Mouse (Mus musculus): ENCODE results near the gene Mtus2. TPM values are rescaled to one million over a fixed set of nuclear protein-coding genes. Genes with fewer than 3 reads are reported as not detected.

Gene Mtus2
- total RNA-seq, 2 experiments from 2014 or later: 0.09 TPM; not detected in 1

DNA sequence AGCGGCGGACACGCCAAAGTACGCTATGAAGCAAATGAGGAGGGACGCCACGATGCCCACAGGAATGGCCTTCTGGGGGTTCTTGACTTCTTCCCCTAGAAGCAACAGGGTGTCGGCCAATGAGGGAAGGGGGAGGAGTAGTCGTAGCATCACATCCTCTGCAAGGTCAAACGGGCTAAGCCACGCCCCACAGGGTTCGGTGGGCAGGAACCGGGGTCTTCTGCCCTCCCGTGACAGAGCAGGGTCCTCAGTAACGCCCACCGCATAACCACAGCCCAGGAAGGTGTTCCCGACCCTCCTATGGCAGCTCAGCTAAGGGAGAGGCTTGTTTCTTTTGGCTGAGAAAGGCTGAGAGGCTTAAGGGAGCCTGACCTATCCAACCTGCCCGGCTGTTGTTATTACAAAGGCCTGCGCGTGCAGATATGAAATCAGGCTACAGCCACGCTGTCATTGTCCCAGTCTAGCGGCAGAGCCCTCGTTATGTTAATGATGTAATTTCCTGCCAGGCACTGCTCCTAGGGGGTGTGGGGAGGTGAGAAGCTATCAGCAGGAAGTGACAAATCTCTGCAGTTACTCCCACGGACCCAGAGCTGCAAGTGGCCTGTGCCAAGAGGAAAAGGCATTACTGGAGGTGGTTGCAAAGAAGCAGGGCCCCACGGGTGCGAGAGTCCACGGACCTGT, 385.1 kb downstream of the Mtus2 start:
- DNase-seq (ENCODE audit: low spot score): no peak

DNA sequence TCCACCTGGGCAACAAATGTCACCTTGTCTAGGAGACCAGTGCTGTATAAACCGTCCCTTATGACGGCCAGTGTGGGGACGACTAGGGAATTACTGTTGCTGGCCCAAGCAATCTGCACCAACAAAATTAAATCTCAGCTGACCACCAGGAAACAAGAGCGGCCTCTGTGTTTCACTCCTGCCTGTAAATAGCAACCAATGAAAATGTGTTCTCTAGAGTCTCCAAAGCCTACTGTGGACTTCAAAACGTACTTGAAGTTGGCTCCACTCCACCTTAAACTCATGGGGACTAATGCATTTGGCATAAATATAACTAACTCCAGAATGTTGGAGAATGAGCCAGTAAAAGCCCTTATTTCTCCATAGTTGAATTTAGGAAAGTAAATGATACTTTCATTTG, 387.3 kb downstream of the Mtus2 start:
- no peak for DNase-seq (ENCODE audit: low spot score)

GRCm38 (mm10) chr5:148346543-148346942, 389.4 kb downstream of the Mtus2 start:
- DNase-seq (ENCODE audit: low spot score): no peak

DNA sequence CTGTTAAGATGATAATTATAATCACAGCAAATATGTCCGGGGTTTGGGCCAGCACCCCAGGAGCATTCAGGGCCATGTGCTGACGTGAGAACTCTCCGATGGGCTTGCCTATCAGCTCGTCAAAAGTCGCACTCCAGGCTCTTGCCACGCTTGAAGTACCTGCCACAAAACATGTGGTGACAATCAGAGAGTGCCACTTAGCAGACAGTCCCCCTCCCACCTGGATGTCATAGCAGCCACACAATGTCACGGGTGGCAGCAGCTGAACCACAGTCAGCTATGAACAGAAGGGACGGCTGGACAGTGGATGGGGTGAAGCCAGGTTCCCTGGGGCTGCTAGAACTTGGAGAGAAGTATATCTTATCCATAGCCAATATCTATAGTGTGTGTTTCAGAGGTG, 391.0 kb downstream of the Mtus2 start:
- DNase-seq (ENCODE audit: low spot score): no peak

DNA sequence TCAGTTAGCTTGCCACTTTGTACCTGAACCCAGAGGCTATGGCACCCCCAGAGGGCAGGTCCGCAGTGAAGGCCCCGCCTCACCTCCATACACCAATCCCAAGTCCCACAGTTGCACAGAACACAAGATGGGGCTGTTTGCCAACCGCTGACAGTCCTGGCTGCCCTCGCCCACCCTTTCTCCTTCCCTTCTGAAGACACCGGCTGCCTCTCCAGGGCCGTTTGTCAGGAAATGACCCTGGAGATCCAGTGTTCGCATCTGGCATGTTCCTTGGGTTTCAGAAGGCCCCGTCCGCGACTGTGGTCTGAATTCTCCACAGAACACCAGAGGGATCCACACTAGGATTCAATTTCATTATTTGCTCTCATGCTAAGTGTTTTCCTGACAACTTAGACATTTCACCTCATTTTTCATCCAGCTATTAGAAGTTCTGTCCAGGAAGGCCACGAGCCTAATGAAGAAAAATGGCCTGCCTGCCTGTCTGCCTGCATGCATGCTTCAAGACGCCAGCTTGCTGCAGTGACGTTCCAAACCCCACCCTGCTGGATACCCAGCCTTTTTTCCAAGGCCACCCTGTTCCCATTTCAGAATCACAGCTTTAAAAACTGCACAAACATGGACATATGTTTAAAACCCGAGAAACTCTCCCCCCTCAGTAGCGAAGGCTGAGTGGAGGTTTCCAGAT, 392.3 kb downstream of the Mtus2 start:
- DNase-seq (ENCODE audit: low spot score): no peak

GRCm38 (mm10) chr5:148353429-148353828, 396.3 kb downstream of the Mtus2 start:
- DNase-seq (ENCODE audit: low spot score): no peak

DNA sequence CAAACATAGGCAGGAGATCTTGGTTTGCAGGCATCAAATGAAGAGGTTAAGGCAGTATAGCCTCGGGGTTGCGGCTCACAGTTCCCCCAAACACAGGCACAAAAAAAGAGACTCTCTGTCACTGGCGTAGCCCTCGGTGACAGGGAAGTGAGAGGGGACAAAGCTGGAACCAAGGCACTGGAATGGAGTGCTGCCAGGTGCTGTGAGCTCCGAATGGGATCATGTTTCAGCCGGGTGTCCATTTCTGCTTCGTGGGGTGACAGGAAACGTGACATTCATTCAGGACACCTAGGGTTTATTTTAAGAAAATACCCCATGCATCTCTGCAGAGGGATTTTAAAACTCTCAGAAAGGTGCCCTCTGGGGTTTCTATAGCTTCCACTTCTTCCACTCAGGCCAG, 397.4 kb downstream of the Mtus2 start:
- no peak for DNase-seq (ENCODE audit: low spot score)

GRCm38 (mm10) chr5:148355822-148356221, 398.7 kb downstream of the Mtus2 start:
- DNase-seq (ENCODE audit: low spot score): no peak

GRCm38 (mm10) chr5:148357168-148357567, 400.0 kb downstream of the Mtus2 start:
- DNase-seq (ENCODE audit: low spot score): no peak

DNA sequence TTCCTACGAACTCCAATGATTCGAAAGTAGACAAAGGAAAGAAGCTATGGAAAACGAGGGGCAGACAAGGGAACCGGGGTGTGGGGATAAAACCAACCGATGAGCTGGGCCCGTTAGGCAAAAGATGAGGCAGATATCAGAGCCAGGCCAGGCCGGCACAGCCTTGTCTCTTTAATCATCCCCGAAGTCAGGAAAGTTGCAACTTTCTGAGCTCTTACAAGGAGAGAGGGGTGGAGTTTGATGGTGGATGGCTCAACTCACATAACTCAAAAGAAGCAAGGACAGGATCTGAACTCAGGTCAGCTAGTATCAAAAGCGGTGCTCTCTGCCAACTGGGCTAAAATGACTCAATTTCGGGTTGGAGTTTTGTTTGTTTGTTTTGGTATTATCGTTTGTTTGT, 402.0 kb downstream of the Mtus2 start:
- no peak for DNase-seq (ENCODE audit: low spot score)

DNA sequence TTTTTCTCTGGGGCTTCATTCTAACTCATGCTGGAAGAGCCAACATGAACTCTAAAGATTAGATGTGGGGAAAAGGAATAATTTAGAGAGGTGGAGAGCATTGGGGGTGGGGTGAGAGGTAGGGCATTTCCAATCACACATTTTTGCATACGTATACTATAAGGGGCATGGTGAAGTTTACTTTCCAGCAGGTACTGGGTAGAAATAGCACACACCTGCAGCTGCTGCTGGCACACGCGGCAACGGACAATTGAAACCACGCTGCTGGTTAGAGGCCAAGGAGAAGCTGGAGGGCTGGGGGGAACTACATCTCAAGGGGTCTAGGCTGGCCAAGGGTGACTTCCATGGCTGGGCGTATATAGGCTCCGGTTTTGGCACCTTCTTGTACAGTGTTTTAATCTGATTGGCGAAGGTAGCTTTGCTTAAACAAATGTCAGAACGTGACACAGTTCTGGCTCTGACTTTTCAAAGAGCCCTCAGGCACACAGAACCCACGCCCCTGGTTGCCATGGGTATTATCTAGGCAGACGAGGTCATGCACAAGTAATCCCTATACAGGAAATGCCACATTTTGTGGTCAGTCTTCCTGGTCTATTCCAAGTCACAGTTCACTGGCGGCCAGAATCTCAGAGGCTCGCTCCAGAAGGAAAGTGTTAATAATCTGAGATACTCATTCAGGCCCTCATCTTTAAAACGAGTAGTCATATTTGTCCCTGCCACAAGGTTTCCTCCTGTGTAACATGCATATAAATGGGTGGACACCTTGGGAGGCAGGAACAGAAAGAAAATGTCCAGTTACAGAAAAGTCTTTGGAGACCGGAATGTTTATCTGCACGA, 404.0 kb downstream of the Mtus2 start:
- DNase-seq (ENCODE audit: low spot score): no peak

DNA sequence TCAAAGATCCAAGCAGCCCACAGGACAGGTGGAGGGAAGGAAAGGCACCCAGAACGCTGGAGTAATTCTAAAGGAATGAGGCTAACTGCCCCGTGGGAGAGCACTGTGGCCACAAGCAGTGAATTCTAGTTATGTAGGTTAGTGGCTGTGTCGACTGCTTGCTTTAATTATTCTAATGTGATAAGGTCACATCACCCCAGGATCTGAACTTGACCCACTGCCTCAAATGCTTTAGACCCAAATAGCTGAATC, 404.6 kb downstream of the Mtus2 start:
- no peak for DNase-seq (ENCODE audit: low spot score)

DNA sequence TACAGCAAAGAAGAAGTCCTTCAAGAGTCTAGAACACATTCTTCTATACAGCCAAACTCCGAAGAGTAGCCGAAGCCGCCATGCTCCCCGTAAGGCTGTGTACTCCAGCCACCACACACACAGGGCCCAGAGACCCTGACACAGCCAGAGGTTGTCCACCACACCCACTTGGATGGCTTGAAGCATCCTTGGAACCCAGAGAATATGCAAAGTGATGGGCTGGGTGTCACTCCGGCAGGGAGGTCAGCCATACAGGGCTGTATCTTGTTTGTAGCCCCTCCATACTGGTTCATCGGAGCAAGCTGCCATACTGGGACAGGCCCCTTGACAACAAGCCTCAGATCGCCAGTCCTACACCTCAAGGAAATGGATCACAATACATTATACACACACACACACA, 405.2 kb downstream of the Mtus2 start:
- no peak for DNase-seq (ENCODE audit: low spot score)

- no peak for DNase-seq (ENCODE audit: low spot score)
Measured at GRCm38 (mm10) chr5:148363441-148364113, 406.5 kb downstream of the Mtus2 start.

Other genes with a start within 250 kb of the Mtus2 start
- gene Flt1, start 231.3 kb upstream of the Mtus2 start, total RNA-seq (2021): 10 to 100 TPM; 25.8 to 28.7 TPM
- gene Pomp, start 96.9 kb upstream of the Mtus2 start, total RNA-seq (2021): 100 to 1,000 TPM; 138 to 152 TPM
- 10 to 100 TPM; 10.3 to 10.8 TPM for gene Slc46a3, start 62.5 kb upstream of the Mtus2 start, total RNA-seq (2021)